Mouse (Mus musculus) intestine, embryonic 16.5 days (tissue): ENCODE results near the gene Eng. TPM values are rescaled to one million over a fixed set of nuclear protein-coding genes. Genes with fewer than 3 reads are reported as not detected.

Experiments used
- ATAC-seq: fragments of 200-750 bp; cut with Nextera tagmentation; 2 replicates; pipeline ENCODE4 v1.8.0; 2017; ENCODE audit warnings: moderate TSS enrichment, moderate library complexity
- H3K27ac ChIP-seq: fragments of 300-500 bp; sonication (generic); 2 replicates; pipeline ENCODE4 v1.5.1; 2014; ENCODE audit warnings: mild to moderate bottlenecking, low read length
- H3K27me3 ChIP-seq: fragments of 300-500 bp; sonication (generic); replicated peaks from 2 replicates; pipeline ENCODE4 v1.6.1; 2014; ENCODE audit warnings: low read length, control low read depth, mixed read lengths; ENCODE audit not compliant: control insufficient read depth, insufficient read depth
- H3K36me3 ChIP-seq: fragments of 300-500 bp; sonication (generic); 2 replicates; pipeline ENCODE4 v1.6.1; 2014; ENCODE audit warnings: low read length, control low read depth; ENCODE audit not compliant: control insufficient read depth, insufficient read depth
- H3K4me1 ChIP-seq: fragments of 300-500 bp; sonication (generic); 2 replicates; pipeline ENCODE4 v1.6.1; 2014; ENCODE audit warnings: low read length, control low read depth, mixed read lengths; ENCODE audit not compliant: control insufficient read depth, insufficient read depth
- H3K4me2 ChIP-seq: fragments of 300-500 bp; sonication (generic); 2 replicates; pipeline ENCODE4 v1.6.1; 2014; ENCODE audit warnings: low read depth, low read length, control low read depth
- H3K4me3 ChIP-seq: fragments of 300-500 bp; sonication (generic); 2 replicates; pipeline ENCODE4 v1.5.1; 2014; ENCODE audit warnings: mild to moderate bottlenecking, low read length
- H3K9ac ChIP-seq: fragments of 300-500 bp; sonication (generic); 2 replicates; pipeline ENCODE4 v1.6.1; 2014; ENCODE audit warnings: low read depth, low read length
- H3K9me3 ChIP-seq: fragments of 300-500 bp; sonication (generic); 2 replicates; pipeline ENCODE4 v1.6.1; 2016; ENCODE audit warnings: low read length, control low read depth; ENCODE audit not compliant: control insufficient read depth
- WGBS: fragments of 180-500 bp; shearing (Covaris S2); extraction: QIAGEN DNeasy Blood & Tissue Kit; methylation state at CpG from one replicate; pipeline ENCODE4 v1.1.7; 2014; 5-methylcytosine and 5-hydroxymethylcytosine counted together
- polyA plus RNA-seq: library from polyadenylated mRNA; unstranded; fragments of >200 nt; fragmentation: Nextera tagmentation; extraction: Ambion mirVana; gene quantifications from 2 replicates; pipeline ENCODE4 v1.2.1, GENCODE M21; 2015

Gene Eng
- polyA plus RNA-seq, 1 experiment from 2014 or later: 66.8 TPM

GRCm38 (mm10) chr2:32618051-32618450 is 28.3 kb upstream of the Eng start:
- no peak overlapping the region for H3K4me3 ChIP-seq
- no peak overlapping the region for H3K27ac ChIP-seq
- ATAC-seq: no peak

GRCm38 (mm10) chr2:32620682-32621516 is 25.5 kb upstream of the Eng start:
- H3K4me1 ChIP-seq: peaks cover 45% of the 10 kb centered on the region
- H3K27me3 ChIP-seq: no peaks in the 10 kb centered on the region
- no peak overlapping the region for H3K4me3 ChIP-seq
- H3K9me3 ChIP-seq: no peaks in the 10 kb centered on the region
- peak overlapping the region; percentile 2; the same call in 1 of the 2 replicates for H3K4me2 ChIP-seq
- H3K36me3 ChIP-seq: peaks cover 6% of the 10 kb centered on the region; the same call in 1 of the 2 replicates
- peak; percentile 88 for ATAC-seq
- peak overlapping the region; percentile 85 for H3K27ac ChIP-seq
- 13% methylated on average over 4 of the region's 4 CpGs for WGBS
- H3K9ac ChIP-seq: peak overlapping the region; percentile 48

More at GRCm38 (mm10) chr2:32618051-32618450, 28.3 kb upstream of the Eng start:
- H3K4me2 ChIP-seq: no peak overlapping the region
- no peaks in the 10 kb centered on the region for H3K27me3 ChIP-seq
- 76% methylated on average over 9 of the region's 9 CpGs for WGBS
- no peak overlapping the region for H3K9ac ChIP-seq
- peaks cover 6% of the 10 kb centered on the region; the same call in 1 of the 2 replicates for H3K36me3 ChIP-seq
- H3K9me3 ChIP-seq: no peaks in the 10 kb centered on the region
- peaks cover 29% of the 10 kb centered on the region for H3K4me1 ChIP-seq

GRCm38 (mm10) chr2:32621517-32621859 is 24.9 kb upstream of the Eng start, which contains the start of gene Ak1:
Gene Ak1, plus strand, starts transcription at chr2:32621758.
- no peaks in the 10 kb centered on the region for H3K27me3 ChIP-seq
- WGBS: 25% methylated on average over 7 of the region's 7 CpGs
- ATAC-seq: no peak; the same call in 1 of the 2 replicates
- peak within 1 kb of the TSS; percentile 85 for H3K27ac ChIP-seq
- peak within 1 kb of the TSS; percentile 48 for H3K9ac ChIP-seq
- H3K4me1 ChIP-seq: peaks cover 51% of the 10 kb centered on the region
- H3K4me3 ChIP-seq: no peak within 1 kb of the TSS; the same call in 1 of the 2 replicates
- H3K36me3 ChIP-seq: peaks cover 6% of the 10 kb centered on the region; the same call in 1 of the 2 replicates
- H3K4me2 ChIP-seq: peak within 1 kb of the TSS; percentile 2; the same call in 1 of the 2 replicates
- no peaks in the 10 kb centered on the region for H3K9me3 ChIP-seq

GRCm38 (mm10) chr2:32624111-32624748 is 22.2 kb upstream of the Eng start:
- Histone ChIP-seq H3K27me3 (no peaks in the 10 kb centered on the region), H3K4me1 (peaks cover 70% of the 10 kb centered on the region), H3K4me2 (no peak overlapping the region), H3K4me3 (no peak overlapping the region), H3K9me3 (no peaks in the 10 kb centered on the region), H3K27ac (no peak overlapping the region), H3K9ac (no peak overlapping the region), H3K36me3 (no peaks in the 10 kb centered on the region)
- ATAC-seq: no peak
- WGBS: 77% methylated on average over 5 of the region's 5 CpGs

- no peaks in the 10 kb centered on the region for H3K36me3 ChIP-seq
- no peaks in the 10 kb centered on the region for H3K27me3 ChIP-seq
- peak overlapping the region; percentile 57 for H3K4me2 ChIP-seq
- H3K4me3 ChIP-seq: peak overlapping the region; percentile 30
- 3% methylated on average over 13 of the region's 13 CpGs for WGBS
- H3K9ac ChIP-seq: peak overlapping the region; percentile 68
- peaks cover 59% of the 10 kb centered on the region for H3K4me1 ChIP-seq
- H3K9me3 ChIP-seq: no peaks in the 10 kb centered on the region
- H3K27ac ChIP-seq: peak overlapping the region; percentile 70
- ATAC-seq: peak; percentile 21
Measured at GRCm38 (mm10) chr2:32625212-32625872, 21.1 kb upstream of the Eng start.

- ATAC-seq: no peak
- Histone ChIP-seq H3K4me1 (peaks cover 51% of the 10 kb centered on the region), H3K27me3 (no peaks in the 10 kb centered on the region), H3K4me3 (peak overlapping the region; percentile 30; the same call in 1 of the 2 replicates), H3K9me3 (no peaks in the 10 kb centered on the region), H3K27ac (peak overlapping the region; percentile 70; the same call in 1 of the 2 replicates), H3K4me2 (peak overlapping the region; percentile 57), H3K9ac (peak overlapping the region; percentile 68), H3K36me3 (no peaks in the 10 kb centered on the region)
- 41% methylated on average over 5 of the region's 5 CpGs for WGBS
Measured at GRCm38 (mm10) chr2:32625873-32626694, 20.3 kb upstream of the Eng start.

- H3K4me2 ChIP-seq: no peak overlapping the region
- no peaks in the 10 kb centered on the region for H3K9me3 ChIP-seq
- peaks cover 42% of the 10 kb centered on the region for H3K4me1 ChIP-seq
- 57% methylated on average over 20 of the region's 20 CpGs for WGBS
- no peak for ATAC-seq
- no peak overlapping the region for H3K27ac ChIP-seq
- peak overlapping the region; percentile 38; the same call in 1 of the 2 replicates for H3K9ac ChIP-seq
- H3K4me3 ChIP-seq: no peak overlapping the region
- no peaks in the 10 kb centered on the region for H3K27me3 ChIP-seq
- no peaks in the 10 kb centered on the region for H3K36me3 ChIP-seq
Measured at GRCm38 (mm10) chr2:32627266-32628043, 18.9 kb upstream of the Eng start.

GRCm38 (mm10) chr2:32628044-32628550 is 18.3 kb upstream of the Eng start:
- peak overlapping the region; percentile 12; the same call in 1 of the 2 replicates for H3K27ac ChIP-seq
- H3K4me2 ChIP-seq: no peak overlapping the region
- whole genome bisulfite sequencing: 58% methylated on average over 4 of the region's 4 CpGs
- H3K4me1 ChIP-seq: peaks cover 42% of the 10 kb centered on the region
- peak overlapping the region; percentile 38; the same call in 1 of the 2 replicates for H3K9ac ChIP-seq
- no peaks in the 10 kb centered on the region for H3K9me3 ChIP-seq
- no peak for ATAC-seq
- no peaks in the 10 kb centered on the region for H3K27me3 ChIP-seq
- no peaks in the 10 kb centered on the region for H3K36me3 ChIP-seq
- H3K4me3 ChIP-seq: no peak overlapping the region
